Mouse (Mus musculus) cortical plate, adult 2 months (tissue): ENCODE data around the gene Foxk2.

Experiments used
- CTCF ChIP-seq: fragments of 200-500 bp; IDR thresholded peaks from 2 replicates; pipeline ENCODE4 v1.5.1; 2011; ENCODE audit warnings: mild to moderate bottlenecking, control low read depth, low read length; ENCODE audit not compliant: insufficient read depth; ENCODE audit errors: extremely low read depth
- POLR2A ChIP-seq: fragments of 200-500 bp; IDR thresholded peaks from 2 replicates; pipeline ENCODE4 v1.6.1; 2011; ENCODE audit warnings: mild to moderate bottlenecking, low read length, control low read depth; ENCODE audit not compliant: insufficient read depth; ENCODE audit errors: extremely low read depth

- no peak for TF ChIP-seq CTCF
- TF ChIP-seq POLR2A: no peak
These were observed 66.9 kb downstream of the Foxk2 start for GRCm38 (mm10) chr11:121326681-121327080.
